Mouse (Mus musculus): Measurements from ENCODE around the gene Sugt1. TPM values are rescaled to one million over a fixed set of nuclear protein-coding genes. Genes with fewer than 3 reads are reported as not detected.
A peak's percentile ranks its signal among the peaks of the same experiment; 100 is the strongest.

The Sugt1 gene
- total RNA-seq, 2 experiments from 2014 or later = 96.5 to 97.2 TPM

GRCm38 (mm10) chr14:79617121-79617828 is 29.8 kb downstream of the Sugt1 start:
- DNase-seq = no peak
- Histone ChIP-seq H3K4me3 (no peak overlapping the region), H3K27ac (no peak overlapping the region)
- intact Hi-C loops (cut with DNase I) = no loop called here
- peak; percentile 49 for TF ChIP-seq CTCF (IDR thresholded peaks at IDR 0.05)

GRCm38 (mm10) chr14:79619802-79620201 is 32.3 kb downstream of the Sugt1 start:
- Histone ChIP-seq H3K27ac (no peak overlapping the region), H3K4me3 (no peak overlapping the region)
- intact Hi-C loops (cut with DNase I) = no loop called here
- TF ChIP-seq CTCF (IDR thresholded peaks at IDR 0.05) = no peak
- no peak for DNase-seq

- Histone ChIP-seq H3K4me3 (no peak overlapping the region), H3K27ac (no peak overlapping the region)
- no peak for TF ChIP-seq CTCF (IDR thresholded peaks at IDR 0.05)
- intact Hi-C loops (cut with DNase I) = no loop called here
- DNase-seq = no peak
These were observed 33.7 kb downstream of the Sugt1 start for GRCm38 (mm10) chr14:79621143-79621542.

GRCm38 (mm10) chr14:79632330-79632729 is 44.8 kb downstream of the Sugt1 start:
- intact Hi-C loops (cut with DNase I) = no loop called here
- no peak for DNase-seq
- no peak overlapping the region for H3K4me3 ChIP-seq
- TF ChIP-seq CTCF (IDR thresholded peaks at IDR 0.05) = no peak
- H3K27ac ChIP-seq = no peak overlapping the region

- no peak for DNase-seq
- no peak for TF ChIP-seq CTCF (IDR thresholded peaks at IDR 0.05)
- no peak overlapping the region for H3K4me3 ChIP-seq
- H3K27ac ChIP-seq = no peak overlapping the region
- intact Hi-C loops (cut with DNase I) = no loop called here
These were observed 45.7 kb downstream of the Sugt1 start for GRCm38 (mm10) chr14:79633196-79633595.

GRCm38 (mm10) chr14:79636814-79637213 is 49.3 kb downstream of the Sugt1 start:
- intact Hi-C loops (cut with DNase I) = no loop called here
- Histone ChIP-seq H3K4me3 (no peak overlapping the region), H3K27ac (no peak overlapping the region)
- DNase-seq = no peak
- TF ChIP-seq CTCF (IDR thresholded peaks at IDR 0.05) = no peak

- no peak overlapping the region for H3K4me3 ChIP-seq
- DNase-seq = no peak
- no peak overlapping the region for H3K27ac ChIP-seq
- TF ChIP-seq CTCF (IDR thresholded peaks at IDR 0.05) = no peak
- intact Hi-C loops (cut with DNase I) = no loop called here
These were observed 54.6 kb downstream of the Sugt1 start for GRCm38 (mm10) chr14:79642063-79642462.

- Histone ChIP-seq H3K27ac (no peak overlapping the region), H3K4me3 (no peak overlapping the region)
- intact Hi-C loops (cut with DNase I) = no loop called here
- no peak for DNase-seq
- no peak for TF ChIP-seq CTCF (IDR thresholded peaks at IDR 0.05)
These were observed 57.9 kb downstream of the Sugt1 start for GRCm38 (mm10) chr14:79645378-79645777.

GRCm38 (mm10) chr14:79649680-79650079 is 62.2 kb downstream of the Sugt1 start:
- TF ChIP-seq CTCF (IDR thresholded peaks at IDR 0.05) = no peak

GRCm38 (mm10) chr14:79652654-79653053 is 65.2 kb downstream of the Sugt1 start:
- Histone ChIP-seq H3K27ac (no peak overlapping the region), H3K4me3 (no peak overlapping the region)
- TF ChIP-seq CTCF (IDR thresholded peaks at IDR 0.05) = no peak
- intact Hi-C loops (cut with DNase I) = no loop called here
- no peak for DNase-seq

More at GRCm38 (mm10) chr14:79649680-79650079, 62.2 kb downstream of the Sugt1 start:
- no peak overlapping the region for H3K4me3 ChIP-seq
- no peak for DNase-seq
- intact Hi-C loops (cut with DNase I) = no loop called here
- no peak overlapping the region for H3K27ac ChIP-seq

- H3K27ac ChIP-seq = peak overlapping the region; percentile 17
- intact Hi-C loops (cut with DNase I) = no loop called here
- peak; percentile 50 for DNase-seq
- TF ChIP-seq CTCF (IDR thresholded peaks at IDR 0.05) = no peak
- H3K4me3 ChIP-seq = no peak overlapping the region
These were observed 70.8 kb downstream of the Sugt1 start for GRCm38 (mm10) chr14:79658286-79658685.

GRCm38 (mm10) chr14:79658748-79659508 is 71.4 kb downstream of the Sugt1 start:
- Histone ChIP-seq H3K27ac (peak overlapping the region; percentile 16; the same call in 1 of the 2 replicates), H3K4me3 (no peak overlapping the region)
- intact Hi-C loops (cut with DNase I) = no loop called here
- DNase-seq = no peak
- TF ChIP-seq CTCF (IDR thresholded peaks at IDR 0.05) = no peak

- no peak for TF ChIP-seq CTCF (IDR thresholded peaks at IDR 0.05)
- no peak overlapping the region for H3K4me3 ChIP-seq
- no peak for DNase-seq
- intact Hi-C loops (cut with DNase I) = no loop called here
- H3K27ac ChIP-seq = no peak overlapping the region
These were observed 73.0 kb downstream of the Sugt1 start for GRCm38 (mm10) chr14:79660467-79660866.

Data from gastrocnemius, adult 2 months (tissue).